In genomic region chr2:65121012-65121411, GRCm38 (mm10) we compare ENCODE assay signal across 22 mouse cellular contexts.
DNase-seq lines count a peak whose midpoint lies in the region; ATAC-seq and TF ChIP-seq lines count a peak whose summit lies in the region.
"Had no signal": no experiment of that assay in that cellular context is flagged by ENCODE, and none has a peak within 500 bp of the region (broad histone marks: within the 10 kb centered on the region; RNA-seq: fewer than 3 reads in every experiment).

No protein-coding gene starts in this region.

- peak; percentile 15; the same call in 1 of the 2 replicates for ATAC-seq in granulocyte monocyte progenitor cell, adult 5-6 weeks (replicated peaks; ENCODE audit: poor library complexity, severe bottlenecking)
- ATAC-seq: forebrain, postnatal 0 days; inflammation-experienced regulatory T-cells, adult 6 months; midbrain, embryonic 16.5 days had no signal

- no peak for TF ChIP-seq CTCF in layer of hippocampus, adult 2 months (conservative IDR thresholded peaks at IDR 0.05)

- peak overlapping the region; percentile 33; the same call in 1 of the 2 replicates for H3K27ac ChIP-seq in layer of hippocampus, adult 2 months
- H3K27ac ChIP-seq: hindbrain, embryonic 10.5 days; hindbrain, embryonic 15.5 days; limb, embryonic 10.5 days; limb, embryonic 15.5 days; neural tube, embryonic 12.5 days; stomach, postnatal 0 days had no signal

- H3K4me3 ChIP-seq in layer of hippocampus, adult 2 months = no peak overlapping the region
- H3K4me3 ChIP-seq: heart, embryonic 12.5 days; hindbrain, embryonic 10.5 days; hindbrain, embryonic 15.5 days; kidney, embryonic 15.5 days; limb, embryonic 10.5 days; limb, embryonic 15.5 days; neural tube, embryonic 12.5 days had no signal

- no peak for DNase-seq in layer of hippocampus, adult 2 months (ENCODE audit: low spot score in 2 of 2)
- DNase-seq in layer of hippocampus, adult 18-20 months (ENCODE audit: low spot score in 2 of 2) = no peak
- DNase-seq in 3T3-L1 (ENCODE audit: low read depth, low spot score) (peak; percentile 51), adipocyte (ENCODE audit: low spot score) (peak; percentile 83)
- DNase-seq in kidney, adult 11 months = no peak
- no peak for DNase-seq in right cerebral cortex, postnatal 10 days (ENCODE audit: low spot score in 2 of 2)
- DNase-seq: cerebellum, adult 11 months; heart, adult 11 months; kidney, adult 18-20 months; thymus, adult 18-20 months had no signal

Comparison
In these comparisons a context has a peak if more than half of its experiments do, and no peak if none do; other contexts are left out.
1. DNase-seq: peak in 3T3-L1 (single experiment) and adipocyte (single experiment); none in layer of hippocampus, adult 2 months (0 of 2), layer of hippocampus, adult 18-20 months (0 of 2), kidney, adult 11 months (single experiment) and right cerebral cortex, postnatal 10 days (0 of 2).